In genomic region chr9:66732791-66733691, GRCm38 (mm10) we compare ENCODE assay signal across 7 mouse cellular contexts. TPM values are rescaled to one million over a fixed set of nuclear protein-coding genes. Genes with fewer than 3 reads are reported as not detected.
DNase-seq lines count a peak whose midpoint lies in the region; ATAC-seq and TF ChIP-seq lines count a peak whose summit lies in the region.

No protein-coding gene starts in this region.

- no peaks in the 10 kb centered on the region for H3K9me3 ChIP-seq in midbrain, embryonic 13.5 days
- H3K9me3 ChIP-seq in midbrain, embryonic 11.5 days (ENCODE audit: control insufficient read depth, low read length): no peaks in the 10 kb centered on the region
- no peaks in the 10 kb centered on the region for H3K9me3 ChIP-seq in embryonic facial prominence, embryonic 11.5 days (replicated peaks; ENCODE audit: control insufficient read depth, low read length)

- no peak for DNase-seq in midbrain, embryonic 11.5 days (ENCODE audit: low spot score, missing footprints)
- DNase-seq in embryonic facial prominence, embryonic 11.5 days (ENCODE audit: low spot score): no peak
- peak; percentile 81 for DNase-seq in kidney, adult 2 months
- DNase-seq in left cerebral cortex, adult 9 months (ENCODE audit: low spot score in 2 of 2): peak; percentile 64 to 76
- DNase-seq in thymus, postnatal 36 days: peak; percentile 7 to 21
- no peak for DNase-seq in gastrocnemius, postnatal 10 days

- H3K27me3 ChIP-seq in midbrain, embryonic 13.5 days: 0 out of 2 replicates have a peak, but pooled peaks cover 2% of the 10 kb centered on the region
- no peaks in the 10 kb centered on the region for H3K27me3 ChIP-seq in midbrain, embryonic 11.5 days (ENCODE audit: control insufficient read depth, insufficient read depth, low read length)
- H3K27me3 ChIP-seq in embryonic facial prominence, embryonic 11.5 days (ENCODE audit: control insufficient read depth, insufficient read depth, low read length): no peaks in the 10 kb centered on the region
- H3K27me3 ChIP-seq in kidney, adult 2 months (replicated peaks; ENCODE audit: control insufficient read depth, insufficient read depth, low read length): no peaks in the 10 kb centered on the region

- H3K36me3 ChIP-seq in midbrain, embryonic 13.5 days: no peaks in the 10 kb centered on the region
- no peaks in the 10 kb centered on the region for H3K36me3 ChIP-seq in midbrain, embryonic 11.5 days (ENCODE audit: control insufficient read depth, insufficient read depth, low read length)
- no peaks in the 10 kb centered on the region for H3K36me3 ChIP-seq in embryonic facial prominence, embryonic 11.5 days (replicated peaks; ENCODE audit: control insufficient read depth, insufficient read depth, low read depth, low read length)
- H3K36me3 ChIP-seq in kidney, adult 2 months (ENCODE audit: control insufficient read depth, insufficient read depth, low read length): no peaks in the 10 kb centered on the region

- no peak overlapping the region for H3K9ac ChIP-seq in midbrain, embryonic 13.5 days (replicated peaks)
- H3K9ac ChIP-seq in midbrain, embryonic 11.5 days (ENCODE audit: low read length): no peak overlapping the region
- H3K9ac ChIP-seq in embryonic facial prominence, embryonic 11.5 days (replicated peaks; ENCODE audit: low read length): no peak overlapping the region

- no peak overlapping the region for H3K4me2 ChIP-seq in midbrain, embryonic 13.5 days (replicated peaks)
- H3K4me2 ChIP-seq in midbrain, embryonic 11.5 days: no peak overlapping the region
- no peak overlapping the region for H3K4me2 ChIP-seq in embryonic facial prominence, embryonic 11.5 days (ENCODE audit: low read depth, low read length)

- ATAC-seq in midbrain, embryonic 13.5 days: 0 out of 2 replicates have a peak, but pooled peaks have one; percentile 40
- ATAC-seq in midbrain, embryonic 11.5 days (ENCODE audit: low FRiP score): no peak
- ATAC-seq in embryonic facial prominence, embryonic 11.5 days (replicated peaks; ENCODE audit: insufficient number of reproducible peaks, low FRiP score, low TSS enrichment, low read depth): no peak

- H3K27ac ChIP-seq in midbrain, embryonic 13.5 days: no peak overlapping the region
- no peak overlapping the region for H3K27ac ChIP-seq in midbrain, embryonic 11.5 days (ENCODE audit: low read depth, low read length)
- 0 out of 2 replicates have a peak overlapping the region, but pooled peaks have one; percentile 7 for H3K27ac ChIP-seq in embryonic facial prominence, embryonic 11.5 days (replicated peaks; ENCODE audit: low read depth, low read length)
- peak overlapping the region; percentile 77 for H3K27ac ChIP-seq in kidney, adult 2 months (ENCODE audit: insufficient read depth, low read depth, low read length)

- TF ChIP-seq POLR2A in kidney, adult 2 months (IDR thresholded peaks at IDR 0.05; ENCODE audit: low read depth, low read length): no peak

- no peak for TF ChIP-seq CTCF in kidney, adult 2 months (conservative IDR thresholded peaks at IDR 0.05; ENCODE audit: insufficient read depth, insufficient read length, low read depth, low read length)

- 0 out of 2 replicates have a peak, but pooled peaks cover 4% of the 10 kb centered on the region for H3K4me1 ChIP-seq in midbrain, embryonic 13.5 days (replicated peaks)
- no peaks in the 10 kb centered on the region for H3K4me1 ChIP-seq in midbrain, embryonic 11.5 days (ENCODE audit: control insufficient read depth, insufficient read depth, low read length)
- H3K4me1 ChIP-seq in embryonic facial prominence, embryonic 11.5 days (ENCODE audit: control insufficient read depth, insufficient read depth, low read length): no peaks in the 10 kb centered on the region
- H3K4me1 ChIP-seq in kidney, adult 2 months (ENCODE audit: control insufficient read depth, insufficient read depth, low read length): peaks cover 44% of the 10 kb centered on the region

- 54% methylated on average over 15 of the region's 15 CpGs for WGBS in midbrain, embryonic 13.5 days
- WGBS in midbrain, embryonic 11.5 days: 53% methylated on average over 15 of the region's 15 CpGs
- 55% methylated on average over 15 of the region's 15 CpGs for WGBS in embryonic facial prominence, embryonic 11.5 days
- 41% methylated on average over 15 of the region's 15 CpGs for WGBS in kidney, adult 2 months

- H3K4me3 ChIP-seq in midbrain, embryonic 13.5 days (replicated peaks): no peak overlapping the region
- no peak overlapping the region for H3K4me3 ChIP-seq in midbrain, embryonic 11.5 days (ENCODE audit: low read depth, low read length)
- H3K4me3 ChIP-seq in embryonic facial prominence, embryonic 11.5 days (ENCODE audit: low read depth, low read length): no peak overlapping the region
- H3K4me3 ChIP-seq in kidney, adult 2 months (ENCODE audit: insufficient read depth, low read depth, low read length): no peak overlapping the region

RNA-seq across cellular contexts. Expression of gene Car12, which starts 19.6 kb away (rescaled TPM):
- polyA plus RNA-seq in midbrain, embryonic 13.5 days (2015; fragmentation: Nextera tagmentation; extraction: Ambion mirVana): 1.1 and 1.3 TPM in 2 replicates
- 0.51 and 0.66 TPM in 2 replicates for polyA plus RNA-seq in midbrain, embryonic 11.5 days (2014; fragmentation: Nextera tagmentation; extraction: Ambion mirVana)
- 2.3 and 2.9 TPM in 2 replicates for polyA plus RNA-seq in embryonic facial prominence, embryonic 11.5 days (2014; fragmentation: Nextera tagmentation; extraction: Ambion mirVana)
- 295 and 328 TPM in 2 replicates for polyA plus RNA-seq in kidney, adult 2 months (2012; rRNA removed)
- 1 to 10 TPM; 1.2 to 2.4 TPM for total RNA-seq in gastrocnemius, postnatal 10 days (2021)

Comparison
In these comparisons a context has a peak if more than half of its experiments do, and no peak if none do; other contexts are left out.
1. H3K27ac ChIP-seq: peak in embryonic facial prominence, embryonic 11.5 days (single experiment) and kidney, adult 2 months (single experiment); none in midbrain, embryonic 13.5 days (single experiment) and midbrain, embryonic 11.5 days (single experiment).
2. DNase-seq: peak in kidney, adult 2 months (single experiment), left cerebral cortex, adult 9 months (2 of 2) and thymus, postnatal 36 days (2 of 2); none in midbrain, embryonic 11.5 days (single experiment), embryonic facial prominence, embryonic 11.5 days (single experiment) and gastrocnemius, postnatal 10 days (single experiment).
3. RNA of gene Car12, which starts 19.6 kb away (polyA plus RNA-seq): 295 to 328 TPM in kidney, adult 2 months; 2.3 to 2.9 TPM in embryonic facial prominence, embryonic 11.5 days, 1.1 to 1.3 TPM in midbrain, embryonic 13.5 days and 0.51 to 0.66 TPM in midbrain, embryonic 11.5 days; every median in the first group is over 10 times any median in the second.